Mouse (Mus musculus) cerebellum, adult 2 months (tissue): Measurements from ENCODE around the gene Tpp1. TPM values are rescaled to one million over a fixed set of nuclear protein-coding genes. Genes with fewer than 3 reads are reported as not detected.
"Not testable (repeated sequence)": the region's sequence is repeated elsewhere in the genome, so short reads cannot be mapped to it uniquely, and the experiment has no call there.

Experiments
- DNase-seq, 2 experiments: peaks; one replicate each; pipeline ENCODE4 v3.0.0; 2021
- H3K27ac ChIP-seq: fragments of 200-500 bp; 2 replicates; pipeline ENCODE4 v1.5.1; 2012; ENCODE audit warnings: low read length, control low read depth, inconsistent platforms; ENCODE audit not compliant: insufficient read depth
- H3K27me3 ChIP-seq: fragments of 200-500 bp; 2 replicates; pipeline ENCODE4 v1.6.1; 2012; ENCODE audit warnings: inconsistent platforms, mild to moderate bottlenecking, low read length, moderate library complexity; ENCODE audit not compliant: control insufficient read depth, insufficient read depth
- H3K4me1 ChIP-seq: fragments of 200-500 bp; 2 replicates; pipeline ENCODE4 v1.6.1; 2011; ENCODE audit warnings: low read length; ENCODE audit not compliant: control insufficient read depth, insufficient read depth
- H3K4me3 ChIP-seq: fragments of 200-500 bp; replicated peaks from 2 replicates; pipeline ENCODE3; 2011; ENCODE audit warnings: mild to moderate bottlenecking, low read depth, low read length, control low read depth; ENCODE audit not compliant: insufficient read depth
- CTCF ChIP-seq: fragments of 200-500 bp; IDR thresholded peaks from 2 replicates; pipeline ENCODE4 v1.5.1; 2011; ENCODE audit warnings: low read depth, mild to moderate bottlenecking, control low read depth, low read length, moderate library complexity, borderline replicate concordance; ENCODE audit not compliant: insufficient read depth
- POLR2A ChIP-seq: fragments of 200-500 bp; IDR thresholded peaks from 2 replicates; pipeline ENCODE4 v1.6.1; 2011; ENCODE audit warnings: low read length, control low read depth, borderline replicate concordance; ENCODE audit not compliant: insufficient read depth
- WGBS: fragments of 180-500 bp; shearing (Covaris S2); methylation state at CpG from one replicate; pipeline ENCODE4 v1.1.7; 2018; 5-methylcytosine and 5-hydroxymethylcytosine counted together
- polyA plus RNA-seq: library from polyadenylated mRNA; depleted of rRNA; stranded (reverse); fragments of >200 nt; gene quantifications from 2 replicates; pipeline ENCODE4 v1.2.3, GENCODE M21; 2012

The Tpp1 gene
- polyA plus RNA-seq, 1 experiment: 92.1 TPM

GRCm38 (mm10) chr7:105753281-105753680, 1.2 kb upstream of the Tpp1 start:
- H3K4me3 ChIP-seq: no peak overlapping the region
- no peaks in the 10 kb centered on the region; the same call in 1 of the 2 replicates for H3K4me1 ChIP-seq
- no peak for TF ChIP-seq POLR2A
- DNase-seq: no peak
- WGBS: 93% methylated on average over 10 of the region's 10 CpGs
- H3K27ac ChIP-seq: peak overlapping the region; percentile 0; the same call in 1 of the 2 replicates
- no peaks in the 10 kb centered on the region for H3K27me3 ChIP-seq

- peak; percentile 56 to 69 for DNase-seq
- TF ChIP-seq CTCF (no peak), POLR2A (no peak)
- 7% methylated on average over 2 of the region's 2 CpGs for WGBS
- Histone ChIP-seq H3K27me3 (no peaks in the 10 kb centered on the region), H3K4me3 (no peak overlapping the region), H3K27ac (peak overlapping the region; percentile 0; the same call in 1 of the 2 replicates), H3K4me1 (no peaks in the 10 kb centered on the region; the same call in 1 of the 2 replicates)
Measured at GRCm38 (mm10) chr7:105752716-105753115, 681 bp upstream of the Tpp1 start.

GRCm38 (mm10) chr7:105747776-105748175, 4.3 kb downstream of the Tpp1 start:
- WGBS: 69% methylated on average over 2 of the region's 2 CpGs
- no peaks in the 10 kb centered on the region for H3K4me1 ChIP-seq
- DNase-seq: no peak
- no peak overlapping the region for H3K27ac ChIP-seq
- no peak for TF ChIP-seq CTCF
- no peak for TF ChIP-seq POLR2A
- H3K4me3 ChIP-seq: no peak overlapping the region
- no peaks in the 10 kb centered on the region for H3K27me3 ChIP-seq

- Histone ChIP-seq H3K4me3 (peak within 1 kb of the TSS; percentile 41), H3K27ac (peak within 1 kb of the TSS; percentile 16; the same call in 1 of the 2 replicates), H3K4me1 (no peaks in the 10 kb centered on the region), H3K27me3 (no peaks in the 10 kb centered on the region)
- DNase-seq: peak; percentile 88
- under 1% methylated on average over 67 of the region's 67 CpGs for WGBS
- TF ChIP-seq CTCF: peak; percentile 29; the same call in 1 of the 2 replicates
- peak; percentile 76 for TF ChIP-seq POLR2A
Measured at GRCm38 (mm10) chr7:105743926-105744590, 8.0 kb downstream of the Tpp1 start, which contains the start of gene Taf10. Gene Taf10 (minus strand): TSS chr7:105744361.

- H3K27ac ChIP-seq, DNase-seq, H3K27me3 ChIP-seq, H3K4me1 ChIP-seq: not testable (repeated sequence)
- H3K4me3 ChIP-seq: peak overlapping the region; percentile 41
- WGBS: 33% methylated on average over 20 of the region's 20 CpGs
Measured at GRCm38 (mm10) chr7:105743246-105743925, 8.6 kb downstream of the Tpp1 start.

GRCm38 (mm10) chr7:105742539-105743215, 9.4 kb downstream of the Tpp1 start:
- not testable (repeated sequence) for H3K27ac ChIP-seq, H3K4me1 ChIP-seq, H3K4me3 ChIP-seq, H3K27me3 ChIP-seq, DNase-seq
- 83% methylated on average over 7 of the region's 7 CpGs for WGBS

GRCm38 (mm10) chr7:105741978-105742377, 10.1 kb downstream of the Tpp1 start:
- no peak overlapping the region for H3K4me3 ChIP-seq
- no peak for DNase-seq
- WGBS: 88% methylated on average over 9 of the region's 9 CpGs
- no peaks in the 10 kb centered on the region for H3K27me3 ChIP-seq
- H3K27ac ChIP-seq: no peak overlapping the region
- H3K4me1 ChIP-seq: no peaks in the 10 kb centered on the region
- TF ChIP-seq CTCF: no peak
- TF ChIP-seq POLR2A: no peak

GRCm38 (mm10) chr7:105740851-105741250, 11.2 kb downstream of the Tpp1 start:
- 76% methylated on average over 6 of the region's 6 CpGs for WGBS
- Histone ChIP-seq H3K4me3 (no peak overlapping the region), H3K27ac (no peak overlapping the region)

More at GRCm38 (mm10) chr7:105740851-105741250, 11.2 kb downstream of the Tpp1 start:
- Histone ChIP-seq H3K27me3 (no peaks in the 10 kb centered on the region), H3K4me1 (no peaks in the 10 kb centered on the region)
- TF ChIP-seq CTCF: no peak
- TF ChIP-seq POLR2A: no peak
- no peak for DNase-seq
